Mouse (Mus musculus): ENCODE results near the gene Irak2. TPM values are rescaled to one million over a fixed set of nuclear protein-coding genes. Genes with fewer than 3 reads are reported as not detected.

The Irak2 gene
- 0.68 and 0.90 TPM in 2 replicates for polyA plus RNA-seq (2014; fragmentation: Nextera tagmentation; extraction: Ambion mirVana)

GRCm38 (mm10) chr6:113638302-113639040, at the start of gene Irak2:
Gene Irak2 (plus strand): TSS chr6:113638467.
- Histone ChIP-seq H3K9ac (ENCODE audit: low read length) (peak within 1 kb of the TSS; percentile 47), H3K4me3 (ENCODE audit: low read depth, low read length) (peak within 1 kb of the TSS; percentile 32), H3K4me1 (ENCODE audit: control insufficient read depth, insufficient read depth, low read length) (no peaks in the 10 kb centered on the region), H3K27ac (ENCODE audit: low read depth, low read length) (no peak within 1 kb of the TSS), H3K36me3 (ENCODE audit: control insufficient read depth, insufficient read depth, low read length) (no peaks in the 10 kb centered on the region), H3K4me2 (ENCODE audit: low read length) (peak within 1 kb of the TSS; percentile 53), H3K9me3 (replicated peaks; ENCODE audit: control insufficient read depth, low read length) (no peaks in the 10 kb centered on the region), H3K27me3 (replicated peaks; ENCODE audit: control insufficient read depth, insufficient read depth, low read length) (no peaks in the 10 kb centered on the region)
- ATAC-seq (peak; percentile 95), DNase-seq (ENCODE audit: low spot score) (peak; percentile 90)
- 8% methylated on average over 37 of the region's 37 CpGs for WGBS

DNA sequence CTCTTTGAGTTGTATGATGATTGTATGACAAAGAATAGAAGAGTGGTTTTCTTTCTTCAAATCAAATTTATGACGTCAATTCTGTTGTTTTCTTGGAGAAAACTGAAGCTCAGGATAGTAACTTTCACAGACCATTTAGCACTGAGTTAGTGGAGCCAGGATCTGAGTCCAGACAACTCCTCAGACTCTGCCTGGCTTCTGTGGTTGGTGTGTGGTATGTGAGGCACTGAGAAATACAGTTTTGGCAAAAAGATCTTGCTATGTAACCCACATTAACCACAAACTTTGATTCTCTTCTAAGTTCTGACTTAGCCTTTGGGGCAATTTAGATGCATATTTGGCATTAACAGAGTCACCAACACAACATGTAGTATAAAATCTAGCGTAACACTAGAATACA, 45.6 kb upstream of the Irak2 start:
- 90% methylated on average over 2 of the region's 2 CpGs for WGBS
- no peaks in the 10 kb centered on the region for H3K27me3 ChIP-seq (replicated peaks; ENCODE audit: control insufficient read depth, insufficient read depth, low read length)
- ATAC-seq: no peak

GRCm38 (mm10) chr6:113597945-113598344, 40.3 kb upstream of the Irak2 start:
- 92% methylated on average over 4 of the region's 4 CpGs for WGBS
- Histone ChIP-seq H3K9ac (ENCODE audit: low read length) (no peak overlapping the region), H3K27me3 (replicated peaks; ENCODE audit: control insufficient read depth, insufficient read depth, low read length) (no peaks in the 10 kb centered on the region), H3K4me2 (ENCODE audit: low read length) (no peak overlapping the region), H3K9me3 (replicated peaks; ENCODE audit: control insufficient read depth, low read length) (no peaks in the 10 kb centered on the region), H3K4me1 (ENCODE audit: control insufficient read depth, insufficient read depth, low read length) (no peaks in the 10 kb centered on the region), H3K36me3 (ENCODE audit: control insufficient read depth, insufficient read depth, low read length) (no peaks in the 10 kb centered on the region), H3K4me3 (ENCODE audit: low read depth, low read length) (no peak overlapping the region), H3K27ac (ENCODE audit: low read depth, low read length) (no peak overlapping the region)
- ATAC-seq: no peak
- DNase-seq (ENCODE audit: low spot score): no peak

More for the DNA sequence above, 45.6 kb upstream of the Irak2 start:
- Histone ChIP-seq H3K27ac (ENCODE audit: low read depth, low read length) (no peak overlapping the region), H3K36me3 (ENCODE audit: control insufficient read depth, insufficient read depth, low read length) (no peaks in the 10 kb centered on the region), H3K4me3 (ENCODE audit: low read depth, low read length) (no peak overlapping the region), H3K9me3 (replicated peaks; ENCODE audit: control insufficient read depth, low read length) (no peaks in the 10 kb centered on the region), H3K4me2 (ENCODE audit: low read length) (no peak overlapping the region), H3K4me1 (ENCODE audit: control insufficient read depth, insufficient read depth, low read length) (no peaks in the 10 kb centered on the region), H3K9ac (ENCODE audit: low read length) (no peak overlapping the region)
- DNase-seq (ENCODE audit: low spot score): no peak

DNA sequence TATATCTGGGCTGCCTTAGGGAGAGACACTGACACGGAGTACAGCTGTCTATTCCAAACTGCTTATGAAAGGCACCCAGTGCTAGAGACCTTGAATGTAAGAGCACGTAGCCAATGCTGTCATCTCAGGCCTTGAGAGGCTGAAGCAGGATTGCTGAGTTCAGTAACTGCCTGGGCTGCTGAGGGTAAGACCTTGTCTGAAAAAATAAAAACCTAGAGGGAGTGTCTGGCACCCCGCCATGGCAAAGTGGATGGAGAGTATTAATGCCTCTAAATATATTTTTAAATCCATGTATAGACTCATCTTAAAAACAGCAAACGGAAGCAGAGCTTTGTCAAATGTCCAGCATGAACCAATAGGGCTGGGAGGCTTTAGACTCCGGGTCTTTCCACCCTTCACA, 38.4 kb upstream of the Irak2 start:
- Histone ChIP-seq H3K9me3 (replicated peaks; ENCODE audit: control insufficient read depth, low read length) (no peaks in the 10 kb centered on the region), H3K4me2 (ENCODE audit: low read length) (no peak overlapping the region), H3K9ac (ENCODE audit: low read length) (no peak overlapping the region), H3K4me1 (ENCODE audit: control insufficient read depth, insufficient read depth, low read length) (no peaks in the 10 kb centered on the region), H3K27ac (ENCODE audit: low read depth, low read length) (no peak overlapping the region), H3K36me3 (ENCODE audit: control insufficient read depth, insufficient read depth, low read length) (no peaks in the 10 kb centered on the region), H3K27me3 (replicated peaks; ENCODE audit: control insufficient read depth, insufficient read depth, low read length) (no peaks in the 10 kb centered on the region), H3K4me3 (ENCODE audit: low read depth, low read length) (no peak overlapping the region)
- DNase-seq (ENCODE audit: low spot score) (no peak), ATAC-seq (no peak)
- 73% methylated on average over 5 of the region's 5 CpGs for WGBS

DNA sequence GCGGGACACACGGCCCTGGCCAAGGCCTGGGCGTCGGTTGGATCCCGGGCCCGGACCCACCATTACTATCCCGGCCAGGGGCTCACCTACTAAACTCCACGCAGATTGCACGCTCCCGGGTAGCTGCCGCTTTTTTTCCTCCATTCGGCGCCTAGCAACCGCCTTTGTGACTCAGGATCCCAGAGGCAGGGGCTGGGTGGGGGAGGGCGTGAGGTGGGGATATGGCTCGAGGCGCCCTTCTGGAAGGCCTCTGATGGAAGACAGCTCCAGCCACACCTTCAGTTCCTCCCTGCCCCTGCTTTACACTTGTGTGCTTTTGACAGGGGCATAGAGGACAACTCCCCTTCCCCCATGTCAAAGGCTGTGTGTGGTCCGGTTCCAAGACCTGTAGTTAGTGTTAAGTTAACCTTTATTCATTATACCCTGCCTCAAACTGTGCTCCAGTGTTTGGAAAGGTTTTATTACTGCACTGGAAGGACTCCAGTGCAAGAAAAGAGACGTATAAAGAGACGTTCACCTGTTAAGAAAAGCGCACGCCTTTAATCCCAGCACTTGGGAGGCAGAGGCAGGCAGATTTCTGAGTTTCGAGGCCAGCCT, 37.6 kb upstream of the Irak2 start, which contains the start of gene Fancd2os:
TSS of gene Fancd2os (minus strand) at position 173 of the 597 bp plus-strand sequence.
- H3K4me1 ChIP-seq (ENCODE audit: control insufficient read depth, insufficient read depth, low read length): peaks cover 4% of the 10 kb centered on the region
- DNase-seq (ENCODE audit: low spot score) (no peak), ATAC-seq (no peak)
- H3K9ac ChIP-seq (ENCODE audit: low read length): no peak within 1 kb of the TSS
- WGBS: 42% methylated on average over 23 of the region's 23 CpGs
- no peaks in the 10 kb centered on the region for H3K36me3 ChIP-seq (ENCODE audit: control insufficient read depth, insufficient read depth, low read length)
- H3K27me3 ChIP-seq (replicated peaks; ENCODE audit: control insufficient read depth, insufficient read depth, low read length): no peaks in the 10 kb centered on the region
- no peaks in the 10 kb centered on the region for H3K9me3 ChIP-seq (replicated peaks; ENCODE audit: control insufficient read depth, low read length)
- H3K4me3 ChIP-seq (ENCODE audit: low read depth, low read length): no peak within 1 kb of the TSS
- no peak within 1 kb of the TSS for H3K27ac ChIP-seq (ENCODE audit: low read depth, low read length)
- no peak within 1 kb of the TSS for H3K4me2 ChIP-seq (ENCODE audit: low read length)

DNA sequence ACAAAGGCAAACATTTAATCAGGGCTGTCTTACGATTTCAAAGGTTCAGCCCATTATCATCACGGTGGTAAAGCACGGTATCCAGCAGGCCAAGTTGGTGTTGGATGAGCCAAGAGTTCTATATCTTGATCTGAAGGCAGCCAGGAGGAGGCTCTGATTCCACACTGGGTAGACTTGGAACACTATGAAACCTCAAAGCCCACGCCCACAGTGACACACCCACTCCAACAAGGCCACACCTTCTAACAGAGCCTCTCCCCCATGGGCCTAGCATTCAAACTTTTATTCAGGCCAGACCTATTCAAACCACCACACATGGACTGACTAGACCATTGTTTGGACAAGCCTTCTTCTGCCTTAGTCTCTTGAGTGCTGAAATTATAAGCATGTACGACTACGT, 35.4 kb upstream of the Irak2 start:
- H3K27ac ChIP-seq (ENCODE audit: low read depth, low read length): no peak overlapping the region
- H3K9me3 ChIP-seq (replicated peaks; ENCODE audit: control insufficient read depth, low read length): no peaks in the 10 kb centered on the region
- no peak overlapping the region for H3K4me3 ChIP-seq (ENCODE audit: low read depth, low read length)
- H3K4me1 ChIP-seq (ENCODE audit: control insufficient read depth, insufficient read depth, low read length): peaks cover 9% of the 10 kb centered on the region
- H3K9ac ChIP-seq (ENCODE audit: low read length): no peak overlapping the region
- ATAC-seq (no peak), DNase-seq (ENCODE audit: low spot score) (no peak)
- H3K36me3 ChIP-seq (ENCODE audit: control insufficient read depth, insufficient read depth, low read length): no peaks in the 10 kb centered on the region
- 93% methylated on average over 6 of the region's 6 CpGs for WGBS
- no peak overlapping the region for H3K4me2 ChIP-seq (ENCODE audit: low read length)
- H3K27me3 ChIP-seq (replicated peaks; ENCODE audit: control insufficient read depth, insufficient read depth, low read length): no peaks in the 10 kb centered on the region

DNA sequence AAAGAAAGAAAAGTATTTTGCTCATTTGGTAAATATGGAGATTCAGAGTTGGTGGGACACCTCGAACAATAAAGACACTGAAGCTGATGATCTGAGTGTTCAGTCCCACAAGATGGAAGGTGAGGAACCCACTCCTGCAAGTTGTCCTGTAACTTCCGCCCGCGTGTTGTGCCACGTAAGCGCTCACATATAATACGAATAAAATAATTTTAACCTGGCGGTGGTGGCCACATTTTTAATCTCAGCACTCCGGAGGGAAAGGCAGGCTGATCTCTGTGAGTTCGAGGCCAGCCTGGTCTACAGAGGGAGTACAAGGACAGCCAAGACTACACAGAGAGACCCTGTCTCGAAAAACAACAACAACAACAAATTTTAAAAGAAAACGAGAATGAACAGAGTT, 34.3 kb upstream of the Irak2 start:
- DNase-seq (ENCODE audit: low spot score): no peak
- no peaks in the 10 kb centered on the region for H3K27me3 ChIP-seq (replicated peaks; ENCODE audit: control insufficient read depth, insufficient read depth, low read length)
- peaks cover 5% of the 10 kb centered on the region; the same call in 1 of the 2 replicates for H3K36me3 ChIP-seq (ENCODE audit: control insufficient read depth, insufficient read depth, low read length)
- 54% methylated on average over 12 of the region's 12 CpGs for WGBS
- peak overlapping the region; percentile 51 for H3K4me2 ChIP-seq (ENCODE audit: low read length)
- peak overlapping the region; percentile 85; the same call in 1 of the 2 replicates for H3K9ac ChIP-seq (ENCODE audit: low read length)
- ATAC-seq: no peak
- H3K4me3 ChIP-seq (ENCODE audit: low read depth, low read length): peak overlapping the region; percentile 82
- peaks cover 9% of the 10 kb centered on the region for H3K4me1 ChIP-seq (ENCODE audit: control insufficient read depth, insufficient read depth, low read length)
- H3K27ac ChIP-seq (ENCODE audit: low read depth, low read length): no peak overlapping the region
- H3K9me3 ChIP-seq (replicated peaks; ENCODE audit: control insufficient read depth, low read length): no peaks in the 10 kb centered on the region

DNA sequence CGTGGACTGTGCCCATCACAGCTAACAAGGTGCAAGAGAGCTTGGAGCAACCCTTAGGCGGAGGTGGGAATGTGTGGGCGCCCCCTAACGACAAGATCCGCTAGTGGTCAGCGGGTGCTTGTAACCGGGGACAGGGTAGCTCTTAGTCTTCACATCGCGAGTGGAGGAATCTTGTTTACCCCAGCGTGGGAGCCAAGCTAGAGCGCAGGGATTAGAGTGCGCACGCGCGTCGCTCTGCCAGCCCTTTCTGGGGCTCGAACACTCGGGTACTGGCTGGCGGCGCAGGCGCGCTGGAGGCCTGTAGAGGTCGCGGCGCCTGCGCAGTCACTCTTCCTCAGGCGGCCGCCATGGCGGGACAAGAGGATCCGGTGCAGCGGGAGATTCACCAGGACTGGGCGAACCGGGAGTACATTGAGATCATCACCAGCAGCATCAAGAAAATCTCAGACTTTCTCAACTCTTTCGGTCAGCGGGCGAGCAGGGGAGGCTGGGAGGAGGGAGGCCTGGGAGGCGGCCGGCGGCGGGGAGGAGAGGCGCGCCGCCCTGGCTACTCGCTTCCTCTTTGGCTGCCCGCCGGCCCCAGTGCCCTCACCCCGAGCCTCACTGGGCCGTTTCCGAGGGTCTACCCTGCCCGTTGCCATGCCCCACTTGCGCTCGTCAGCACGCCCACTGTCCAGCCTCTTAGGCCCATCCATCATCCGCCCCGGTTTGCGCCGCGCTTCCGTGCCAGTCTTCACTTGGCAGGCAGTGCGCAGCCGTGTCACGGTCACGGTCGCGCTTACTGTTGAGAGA, 33.6 kb upstream of the Irak2 start, which contains the start of gene Brk1:
TSS of gene Brk1 (plus strand) at position 341 of the 792 bp plus-strand sequence.
- H3K9me3 ChIP-seq (replicated peaks; ENCODE audit: control insufficient read depth, low read length): no peaks in the 10 kb centered on the region
- H3K4me1 ChIP-seq (ENCODE audit: control insufficient read depth, insufficient read depth, low read length): peaks cover 9% of the 10 kb centered on the region
- H3K36me3 ChIP-seq (ENCODE audit: control insufficient read depth, insufficient read depth, low read length): peaks cover 5% of the 10 kb centered on the region; the same call in 1 of the 2 replicates
- peak within 1 kb of the TSS; percentile 82 for H3K4me3 ChIP-seq (ENCODE audit: low read depth, low read length)
- peak within 1 kb of the TSS; percentile 70 for H3K27ac ChIP-seq (ENCODE audit: low read depth, low read length)
- peak within 1 kb of the TSS; percentile 80 for H3K4me2 ChIP-seq (ENCODE audit: low read length)
- ATAC-seq (peak; percentile 95), DNase-seq (ENCODE audit: low spot score) (peak; percentile 93)
- peak within 1 kb of the TSS; percentile 85 for H3K9ac ChIP-seq (ENCODE audit: low read length)
- H3K27me3 ChIP-seq (replicated peaks; ENCODE audit: control insufficient read depth, insufficient read depth, low read length): no peaks in the 10 kb centered on the region
- under 1% methylated on average over 64 of the region's 65 CpGs for WGBS
